Mouse (Mus musculus) lung, postnatal 0 days (tissue): ENCODE measurements at regions not wholly inside any gene's neighbourhood (a gene's known extent, or its start where the extent isn't known, plus 50 kb on each side); places are given as distances from the start of the nearest gene placed in this dataset.

ENCODE experiments used
- CTCF ChIP-seq: IDR thresholded peaks from 2 replicates; pipeline ENCODE4 v1.5.1; 2016; ENCODE audit warnings: antibody characterized with exemption, mild to moderate bottlenecking
- EP300 ChIP-seq: IDR thresholded peaks from 2 replicates; pipeline ENCODE4 v1.6.1; 2016; ENCODE audit warnings: antibody characterized with exemption, mild to moderate bottlenecking, control low read depth

DNA sequence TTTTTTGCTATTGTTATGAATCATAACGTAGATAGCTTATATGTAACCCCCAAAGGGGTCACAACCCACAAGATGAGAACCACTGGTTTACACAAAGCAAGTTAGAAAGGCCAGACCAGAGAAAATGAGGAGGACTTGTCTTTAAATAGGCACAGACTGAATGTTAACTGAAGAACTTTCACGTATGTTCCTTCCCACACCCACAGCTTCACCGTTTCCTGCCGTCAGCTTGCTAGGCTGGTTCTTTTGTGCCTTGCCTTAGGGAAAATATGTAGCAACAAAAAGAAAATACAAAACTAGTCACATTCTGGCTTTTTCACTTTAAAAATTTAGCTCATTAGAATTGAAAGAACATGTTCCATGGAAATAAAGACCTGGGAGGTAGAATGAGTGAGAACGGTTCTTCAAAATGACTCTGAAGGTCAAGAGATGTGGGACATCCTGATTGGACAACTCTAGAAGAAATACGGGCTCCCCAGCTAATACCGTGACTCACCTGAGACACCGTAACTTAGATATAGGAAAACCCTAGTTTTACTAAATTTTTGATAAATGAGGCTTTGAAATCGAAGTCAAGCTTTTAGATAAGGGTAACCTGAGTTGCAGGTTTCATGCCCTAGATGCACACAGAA, 57.2 kb upstream of the Gm47985 start:
- TF ChIP-seq EP300 = no peak
- TF ChIP-seq CTCF = no peak
